Comparison of ENCODE assay signal across 8 mouse cellular contexts in genomic region chr5:114567075-114567517, GRCm38 (mm10). TPM values are rescaled to one million over a fixed set of nuclear protein-coding genes. Genes with fewer than 3 reads are reported as not detected.
DNase-seq lines count a peak whose midpoint lies in the region; ATAC-seq lines count a peak whose summit lies in the region.

No protein-coding gene starts in this region.

- no peaks in the 10 kb centered on the region for H3K36me3 ChIP-seq in heart, embryonic 12.5 days
- H3K36me3 ChIP-seq in kidney, embryonic 16.5 days (ENCODE audit: insufficient read depth, low read length), result no peaks in the 10 kb centered on the region

- peak overlapping the region; percentile 79 for H3K4me3 ChIP-seq in heart, embryonic 12.5 days
- H3K4me3 ChIP-seq in kidney, embryonic 16.5 days (ENCODE audit: low read length), result peak overlapping the region; percentile 73

- H3K9me3 ChIP-seq in heart, embryonic 12.5 days (replicated peaks), result peaks cover 12% of the 10 kb centered on the region
- peaks cover 6% of the 10 kb centered on the region for H3K9me3 ChIP-seq in kidney, embryonic 16.5 days (ENCODE audit: low read length)

- H3K4me1 ChIP-seq in heart, embryonic 12.5 days (replicated peaks), result peaks cover 49% of the 10 kb centered on the region
- peaks cover 50% of the 10 kb centered on the region for H3K4me1 ChIP-seq in kidney, embryonic 16.5 days (ENCODE audit: insufficient read depth, low read length)

- peaks cover 52% of the 10 kb centered on the region for H3K27me3 ChIP-seq in heart, embryonic 12.5 days (replicated peaks)
- H3K27me3 ChIP-seq in kidney, embryonic 16.5 days (ENCODE audit: insufficient read depth, low read length), result peaks cover 3% of the 10 kb centered on the region; the same call in 1 of the 2 replicates

- peak overlapping the region; percentile 99 for H3K4me2 ChIP-seq in heart, embryonic 12.5 days
- H3K4me2 ChIP-seq in kidney, embryonic 16.5 days (replicated peaks; ENCODE audit: low read depth, low read length), result peak overlapping the region; percentile 97

- peak; percentile 87 for ATAC-seq in heart, embryonic 12.5 days (ENCODE audit: insufficient number of reproducible peaks, low FRiP score)
- ATAC-seq in kidney, embryonic 16.5 days (ENCODE audit: low FRiP score, low TSS enrichment), result peak; percentile 88
- ATAC-seq in monocyte, adult 5-6 weeks (replicated peaks; ENCODE audit: insufficient number of reproducible peaks, low FRiP score, low TSS enrichment, poor library complexity, severe bottlenecking), result peak; percentile 73

- peak overlapping the region; percentile 75 for H3K9ac ChIP-seq in heart, embryonic 12.5 days
- H3K9ac ChIP-seq in kidney, embryonic 16.5 days (replicated peaks; ENCODE audit: low read length), result peak overlapping the region; percentile 74

- H3K27ac ChIP-seq in heart, embryonic 12.5 days (ENCODE audit: poor library complexity, severe bottlenecking), result 0 out of 2 replicates have a peak overlapping the region, but pooled peaks have one; percentile 28
- H3K27ac ChIP-seq in kidney, embryonic 16.5 days (ENCODE audit: low read length), result peak overlapping the region; percentile 85

- under 1% methylated on average over 50 of the region's 52 CpGs for WGBS in heart, embryonic 12.5 days
- WGBS in kidney, embryonic 16.5 days, result under 1% methylated on average over 44 of the region's 52 CpGs

- DNase-seq in CD4-positive helper T cell, adult 2 months (ENCODE audit: low read depth, low spot score), result peak; percentile 93
- peak; percentile 98 for DNase-seq in brain, adult 2 months (ENCODE audit: low read depth, low spot score)
- DNase-seq in fat pad, adult 2 months (ENCODE audit: extremely low read depth, low read depth, low spot score), result peak; percentile 30
- DNase-seq in liver, result peak; percentile 87
- peak; percentile 87 to 91 for DNase-seq in spleen, postnatal 36 days (ENCODE audit: low spot score in 2 of 2)

RNA-seq across cellular contexts. Expression of gene Fam222a, which starts 0.7 kb away (rescaled TPM):
- 0.63 and 1.1 TPM in 2 replicates for polyA plus RNA-seq in heart, embryonic 12.5 days (2016; fragmentation: Nextera tagmentation; extraction: Ambion mirVana)
- polyA plus RNA-seq in kidney, embryonic 16.5 days (2015; fragmentation: Nextera tagmentation; extraction: Ambion mirVana), result 4.1 and 4.5 TPM in 2 replicates
- total RNA-seq in monocyte, adult 5-6 weeks (2017), result 0.75 TPM in 1 of 3 replicates, not detected in the others

Comparison
In these comparisons a context has a peak if more than half of its experiments do, and no peak if none do; other contexts are left out.
1. Peak in every context shown above with its lines: DNase-seq, ATAC-seq, H3K4me3 ChIP-seq and H3K27ac ChIP-seq.
2. DNase-seq: peak in every context shown above with its lines; median percentile 98 in brain, adult 2 months; 93 in CD4-positive helper T cell, adult 2 months; 89 in spleen, postnatal 36 days; 87 in liver; 30 in fat pad, adult 2 months.